In the genomic region with DNA sequence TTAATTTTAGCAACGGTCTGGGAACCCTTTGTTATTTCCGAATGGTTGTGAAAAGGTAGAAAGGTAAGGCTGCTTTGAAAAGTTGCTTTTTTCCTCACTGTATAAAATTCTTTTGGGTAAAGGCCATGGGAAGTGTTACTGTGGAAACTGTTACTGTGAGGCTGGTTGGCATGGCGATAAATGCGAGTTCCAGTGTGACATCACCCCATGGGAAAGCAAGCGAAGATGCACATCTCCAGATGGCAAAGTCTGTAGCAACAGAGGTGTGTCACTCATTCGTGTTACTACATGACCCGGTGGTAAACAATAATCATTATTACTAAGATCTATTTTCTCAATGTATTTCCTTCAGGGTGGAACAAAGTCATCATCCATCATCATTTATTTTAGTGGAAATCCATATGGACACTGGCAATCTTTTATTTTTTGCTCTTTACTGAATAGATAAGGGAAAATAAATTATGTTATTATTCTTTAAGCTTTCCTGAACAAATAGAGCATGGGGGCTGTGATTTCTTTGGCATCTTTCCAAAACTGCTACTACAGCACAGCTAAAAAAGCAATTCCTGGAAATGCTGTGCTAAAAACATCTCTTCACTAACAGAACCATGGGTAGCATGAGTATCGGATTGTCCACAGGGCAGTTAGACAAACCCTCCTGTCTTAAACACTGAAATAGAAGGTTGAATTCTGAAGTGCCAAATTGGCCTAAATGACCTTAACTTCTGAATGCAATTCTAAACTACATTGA, we compare ENCODE assay signal across 12 mouse cellular contexts.
DNase-seq lines count a peak whose midpoint lies in the region; ATAC-seq and TF ChIP-seq lines count a peak whose summit lies in the region.
"Had no signal": no experiment of that assay in that cellular context is flagged by ENCODE, and none has a peak within 500 bp of the region (broad histone marks: within the 10 kb centered on the region; RNA-seq: fewer than 3 reads in every experiment).

No protein-coding gene starts in this region.

- 55% methylated on average over 8 of the region's 8 CpGs for WGBS in hindbrain, embryonic 12.5 days
- WGBS in cerebellum, adult 2 months, result 54% methylated on average over 8 of the region's 8 CpGs

- H3K4me2 ChIP-seq in hindbrain, embryonic 12.5 days (replicated peaks), result no peak overlapping the region

- TF ChIP-seq POLR2A in cerebellum, adult 2 months (IDR thresholded peaks at IDR 0.05; ENCODE audit: borderline replicate concordance, insufficient read depth, low read length), result no peak

- peaks cover 3% of the 10 kb centered on the region; the same call in 1 of the 2 replicates for H3K4me1 ChIP-seq in hindbrain, embryonic 12.5 days
- no peaks in the 10 kb centered on the region for H3K4me1 ChIP-seq in cerebellum, adult 2 months (ENCODE audit: control insufficient read depth, insufficient read depth, low read length)

- TF ChIP-seq CTCF in left cerebral cortex, adult 2 months (IDR thresholded peaks at IDR 0.05), result no peak
- no peak for TF ChIP-seq CTCF in cerebellum, adult 2 months (IDR thresholded peaks at IDR 0.05; ENCODE audit: borderline replicate concordance, insufficient read depth, low read depth, low read length)

- H3K27ac ChIP-seq in left cerebral cortex, adult 2 months, result no peak overlapping the region
- no peak overlapping the region for H3K27ac ChIP-seq in hindbrain, embryonic 12.5 days
- no peak overlapping the region for H3K27ac ChIP-seq in cerebellum, adult 2 months (ENCODE audit: insufficient read depth, low read length)

- no peak overlapping the region for H3K4me3 ChIP-seq in left cerebral cortex, adult 2 months
- H3K4me3 ChIP-seq in hindbrain, embryonic 12.5 days, result no peak overlapping the region
- no peak overlapping the region for H3K4me3 ChIP-seq in cerebellum, adult 2 months (replicated peaks; ENCODE audit: insufficient read depth, low read depth, low read length)

- peak; percentile 11 to 23 for DNase-seq in left cerebral cortex, adult 2 months (ENCODE audit: extremely low spot score in 1 of 2, low spot score in 2 of 2)
- no peak for DNase-seq in left cerebral cortex, adult 11 months (ENCODE audit: low spot score)
- DNase-seq in left cerebral cortex, postnatal 25 days (ENCODE audit: low spot score in 2 of 2), result peak; percentile 35 to 57
- peak; percentile 20 for DNase-seq in right cerebral cortex, postnatal 14 days
- no peak for DNase-seq in Muller cell, postnatal 12 days (ENCODE audit: inconsistent ontology term)
- DNase-seq in kidney, adult 9 months, result no peak
- DNase-seq in cerebellum, adult 2 months, result no peak
- DNase-seq: cerebellum, adult 9-11 months; liver, postnatal 0 days had no signal

- intact Hi-C loops in left cerebral cortex, adult 2 months (cut with DNase I), result loop anchor here (5.0 kb wide), 1 partner anchor 348 kb away; no protein-coding TSS in a partner anchor
- intact Hi-C loops in left cerebral cortex, postnatal 25 days (cut with DNase I), result no loop called here

- peak; percentile 83 for ATAC-seq in hindbrain, embryonic 12.5 days (ENCODE audit: low FRiP score)
- ATAC-seq: activated CD4-positive, CD25-positive, alpha-beta regulatory T cell, adult 4 months; liver, postnatal 0 days had no signal

- no peaks in the 10 kb centered on the region for H3K9me3 ChIP-seq in hindbrain, embryonic 12.5 days (replicated peaks)

- H3K9ac ChIP-seq in hindbrain, embryonic 12.5 days, result no peak overlapping the region
- H3K9ac ChIP-seq: liver, postnatal 0 days had no signal

- no peaks in the 10 kb centered on the region for H3K27me3 ChIP-seq in hindbrain, embryonic 12.5 days
- H3K27me3 ChIP-seq in cerebellum, adult 2 months (ENCODE audit: control insufficient read depth, insufficient read depth, low read length), result no peaks in the 10 kb centered on the region
- H3K27me3 ChIP-seq: CH12.LX had no signal

- H3K36me3 ChIP-seq in hindbrain, embryonic 12.5 days, result no peaks in the 10 kb centered on the region

Comparison
In these comparisons a context has a peak if more than half of its experiments do, and no peak if none do; other contexts are left out.
1. DNase-seq: peak in left cerebral cortex, adult 2 months (2 of 2), left cerebral cortex, postnatal 25 days (2 of 2) and right cerebral cortex, postnatal 14 days (single experiment); none in left cerebral cortex, adult 11 months (single experiment), Muller cell, postnatal 12 days (single experiment), kidney, adult 9 months (single experiment) and cerebellum, adult 2 months (0 of 2).